Mouse (Mus musculus) heart, postnatal 36 days (tissue): ENCODE results near the gene Szt2. TPM values are rescaled to one million over a fixed set of nuclear protein-coding genes. Genes with fewer than 3 reads are reported as not detected.

Experiments used
- DNase-seq, 2 experiments: peaks; one replicate each; pipeline ENCODE4 v3.0.0; 2021 to 2022
- intact Hi-C: fragments of 180-260 bp; cut with DNase I; formaldehyde crosslinking; loops from one replicate; pipeline ENCODE4 v1.15.1; 2025
- total RNA-seq, 2 experiments: library from RNA; stranded (reverse); gene quantifications; 2 replicates each; pipeline ENCODE4 v1.2.3; 2021

The Szt2 gene
- total RNA-seq: 10 to 100 TPM; 11.2 to 12.9 TPM

DNA sequence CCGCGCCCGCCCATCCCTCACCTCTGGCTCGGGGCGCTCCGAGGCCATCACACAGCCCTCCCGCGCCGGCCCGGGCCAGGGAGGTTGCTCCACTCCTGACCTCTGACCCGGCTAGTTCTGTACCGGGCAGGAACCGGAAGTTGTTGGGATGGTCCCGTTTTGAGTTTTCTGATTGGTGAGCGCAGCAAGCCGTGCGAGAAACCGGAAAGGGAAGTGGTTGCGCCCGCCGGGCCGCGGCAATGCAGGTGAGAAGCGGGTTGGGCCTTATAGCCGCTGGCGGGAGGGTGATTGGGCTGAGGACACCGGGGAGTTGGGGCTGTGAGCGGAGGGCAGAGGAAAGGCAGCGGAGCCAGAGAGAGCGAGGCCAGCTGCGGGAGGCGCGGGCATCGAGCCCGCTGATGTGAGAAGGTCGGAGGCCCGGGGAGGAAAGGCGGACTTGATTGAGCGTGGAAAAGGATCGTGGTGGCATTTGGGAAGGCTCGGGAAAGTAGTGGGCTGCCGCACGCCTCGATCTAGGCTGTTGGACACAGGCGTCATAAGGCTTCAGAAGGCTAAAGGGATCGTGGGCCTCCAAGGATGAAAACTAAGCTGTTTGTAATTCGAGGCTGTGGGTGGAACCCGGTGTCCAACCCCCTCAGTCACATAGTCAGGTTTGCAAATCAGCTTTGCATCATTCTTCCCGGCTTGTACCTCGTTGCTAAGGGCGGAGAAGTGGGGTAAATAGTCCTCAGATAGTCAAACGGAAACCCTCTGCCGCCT lies at the start of gene Szt2, which contains the start of gene Med8:
Gene Szt2 (minus strand): TSS at position 132 of the 759 bp plus-strand sequence.
Gene Med8 (plus strand): TSS at position 196 of the 759 bp plus-strand sequence.
- peak; percentile 87 to 90 for DNase-seq
- intact Hi-C loops: loop anchor here (2.0 to 5.0 kb wide), 2 partner anchors 17 to 158 kb away; no protein-coding TSS in a partner anchor

DNA sequence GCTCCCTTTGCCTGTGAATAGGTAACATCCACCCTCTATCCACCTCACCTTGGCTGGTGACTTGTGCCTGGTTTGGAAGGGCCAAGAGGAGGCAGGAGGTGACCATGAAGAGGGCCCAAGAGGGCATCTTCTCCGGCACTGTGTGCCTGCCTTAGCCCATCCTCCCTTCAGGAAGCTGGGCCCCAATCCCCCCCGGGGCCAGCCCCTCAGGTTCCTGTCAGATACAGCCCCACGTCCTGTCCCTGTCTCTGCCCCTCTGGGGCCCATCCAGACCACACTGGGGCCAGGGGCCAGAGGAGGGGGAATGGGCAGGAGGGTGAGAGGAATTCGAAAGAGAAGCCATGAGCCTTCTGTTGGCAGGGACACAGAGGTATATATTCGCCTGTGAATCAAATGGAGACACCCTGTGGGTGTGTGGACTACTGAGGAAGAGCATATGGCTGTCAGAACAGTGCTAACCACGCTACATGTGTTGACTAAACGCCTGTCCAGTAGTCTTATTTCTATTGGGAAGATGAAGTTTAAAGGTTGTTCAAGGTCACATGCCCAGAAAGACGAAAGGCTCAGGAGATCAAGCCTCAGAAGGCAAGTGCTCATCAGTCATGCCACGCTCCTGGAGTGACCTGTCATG lies 48.4 kb upstream of the Szt2 start, which contains the start of gene Mpl:
Gene Mpl (minus strand): TSS at position 169 of the 631 bp plus-strand sequence.
- intact Hi-C loops: no loop called here
- DNase-seq: no peak

DNA sequence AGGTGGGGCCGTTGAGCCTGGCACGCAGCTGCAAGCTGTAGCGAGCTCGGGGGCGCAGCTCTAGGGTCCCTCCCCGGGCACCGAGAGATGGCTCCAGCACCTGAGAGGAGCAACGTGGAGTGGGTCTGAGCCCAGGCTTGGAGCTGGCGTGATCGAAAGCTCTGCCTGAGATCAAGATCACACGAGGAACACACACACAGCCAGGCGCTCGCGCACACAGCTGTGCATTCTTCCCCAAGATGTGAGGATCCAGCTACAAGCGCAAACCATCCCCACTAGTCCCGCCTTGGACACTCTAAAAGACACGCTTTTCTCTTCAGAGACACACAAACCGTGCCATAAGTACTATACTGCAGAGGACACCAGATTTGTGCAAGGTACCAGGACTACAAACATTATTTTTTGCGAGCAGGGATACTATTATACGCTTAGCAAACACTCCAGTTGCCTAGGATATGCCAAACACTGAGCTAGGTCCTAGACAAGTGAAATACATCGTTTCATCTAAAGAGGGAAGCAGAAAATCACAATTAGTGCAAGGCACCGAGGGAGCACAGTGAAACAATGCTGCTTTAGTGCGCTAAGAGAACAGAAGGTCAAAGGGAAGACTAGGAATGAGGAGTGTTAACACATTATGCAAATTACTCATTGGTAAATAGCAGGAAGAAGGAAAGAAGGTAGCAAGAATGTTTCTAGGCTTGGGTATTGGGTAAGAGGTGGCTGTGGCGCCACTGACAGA lies 37.5 kb upstream of the Szt2 start:
- no peak for DNase-seq
- intact Hi-C loops: loop anchor here (2.0 to 5.0 kb wide), 3 partner anchors 41 to 121 kb away; no protein-coding TSS in a partner anchor

DNA sequence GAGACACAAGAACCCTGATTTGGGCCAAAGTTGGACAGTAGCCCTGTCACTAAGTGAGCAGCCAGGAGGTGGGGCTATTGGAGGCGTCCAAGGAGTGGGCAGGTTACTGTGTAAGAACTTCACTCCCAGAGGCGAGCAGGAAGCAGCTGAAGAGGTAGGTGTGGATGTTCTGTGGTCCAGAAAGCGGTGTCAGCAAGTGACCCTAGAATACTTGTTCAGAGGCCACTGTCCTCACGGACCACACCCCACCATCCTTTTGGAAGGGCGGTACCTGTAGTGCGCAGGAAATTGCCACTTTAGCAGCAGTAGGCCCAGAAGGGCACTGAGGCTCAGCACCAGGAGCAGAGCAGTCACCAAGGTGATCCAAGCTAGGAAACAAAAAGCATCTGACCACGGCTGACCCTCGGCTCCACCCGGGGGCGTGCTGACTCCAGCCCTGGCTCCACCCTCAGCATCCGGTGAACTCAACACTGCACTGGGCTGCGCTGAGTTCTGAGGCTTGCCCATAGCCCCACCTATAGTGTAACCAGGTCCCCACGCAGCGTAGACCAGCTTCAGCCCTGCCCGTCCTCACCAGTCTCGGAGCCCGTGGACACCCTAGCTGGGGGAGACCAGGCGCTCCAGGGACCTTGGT lies 36.8 kb upstream of the Szt2 start:
- DNase-seq: peak; percentile 54 to 57
- intact Hi-C loops: loop anchor here (2.0 to 5.0 kb wide), 3 partner anchors 41 to 121 kb away; no protein-coding TSS in a partner anchor

DNA sequence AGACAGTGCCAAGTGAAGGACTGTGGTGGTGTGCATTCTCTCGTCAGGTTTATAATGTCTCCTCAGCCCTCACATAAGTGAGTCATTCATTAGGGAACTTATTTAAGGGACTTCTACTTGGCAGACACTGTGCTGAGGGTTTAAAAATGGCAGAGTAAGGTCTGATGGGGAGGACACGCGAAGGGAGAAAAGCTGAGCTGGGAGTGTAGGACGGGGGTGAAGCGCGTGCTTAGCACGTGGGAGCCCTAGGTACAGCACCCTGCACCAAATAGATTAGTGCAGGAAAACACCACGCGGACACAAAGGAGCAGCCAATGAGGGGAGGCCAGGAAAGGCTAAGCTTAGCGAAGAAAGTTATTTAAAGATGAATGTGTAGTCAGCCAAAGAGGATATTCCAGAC lies 36.0 kb upstream of the Szt2 start:
- intact Hi-C loops: loop anchor here (5.0 kb wide), 2 partner anchors 42 to 122 kb away; no protein-coding TSS in a partner anchor
- no peak for DNase-seq

DNA sequence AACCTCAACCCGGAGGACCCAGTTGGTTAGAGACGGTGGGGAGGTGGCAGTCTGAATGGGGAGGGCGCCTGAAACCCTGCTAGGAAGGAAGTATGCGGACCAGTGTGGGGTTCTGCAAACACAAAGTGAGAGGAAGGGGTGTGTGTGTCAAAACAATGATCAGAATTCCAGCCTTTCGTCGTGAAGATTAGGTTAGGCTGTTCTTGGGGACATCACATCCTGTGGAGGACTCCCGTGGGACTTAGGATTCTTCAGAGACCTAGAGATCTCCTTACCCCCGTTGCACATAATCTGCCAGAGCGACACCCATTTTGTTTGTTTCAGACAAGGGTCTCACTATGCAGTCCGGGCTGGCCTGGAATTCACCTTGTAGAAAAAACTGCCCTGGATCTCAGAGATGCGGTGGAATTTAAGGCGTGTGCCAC lies 28.8 kb upstream of the Szt2 start:
- peak; percentile 23 to 33 for DNase-seq
- intact Hi-C loops: no loop called here

DNA sequence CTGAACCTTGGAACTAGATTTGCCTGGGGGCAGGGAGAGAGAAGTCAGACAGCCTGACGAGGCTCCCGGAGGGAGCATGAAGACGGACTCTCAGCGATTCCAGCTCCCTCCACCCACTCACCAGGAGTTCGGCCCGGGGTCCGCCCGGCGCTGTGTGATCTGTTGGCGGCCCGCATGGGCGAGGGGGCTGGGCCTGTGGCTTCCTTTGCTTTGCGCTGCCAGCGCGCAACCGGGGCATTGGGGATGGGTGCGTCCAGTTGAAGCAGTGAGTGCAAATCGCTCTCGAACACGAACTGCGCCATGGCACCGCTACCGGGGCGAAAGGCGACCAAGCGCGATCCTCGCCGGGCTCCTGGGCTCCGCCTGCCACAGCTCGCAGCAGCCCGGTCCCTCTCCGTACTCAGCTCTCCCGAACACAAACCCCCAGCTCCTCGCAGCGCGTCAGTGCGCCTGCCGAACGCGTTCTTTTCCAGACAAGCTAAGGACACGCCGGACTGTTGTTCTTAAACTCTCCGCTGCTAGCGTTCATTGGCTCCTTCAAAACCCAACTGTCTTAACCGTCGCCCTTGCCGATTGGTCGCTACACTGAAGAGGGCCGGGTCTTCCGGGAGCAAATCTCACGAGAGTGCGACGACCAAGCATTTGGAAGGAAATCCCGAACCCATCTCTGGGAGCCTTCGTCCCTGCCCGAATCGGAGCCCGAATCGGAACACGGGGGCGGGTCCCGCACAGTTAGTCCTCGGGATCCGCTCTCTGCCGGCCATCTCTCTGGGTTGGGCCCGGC lies 27.9 kb upstream of the Szt2 start, which contains the start of gene Cdc20:
Gene Cdc20 (minus strand): TSS at position 533 of the 784 bp plus-strand sequence.
- intact Hi-C loops: no loop called here
- peak; percentile 84 to 87 for DNase-seq

DNA sequence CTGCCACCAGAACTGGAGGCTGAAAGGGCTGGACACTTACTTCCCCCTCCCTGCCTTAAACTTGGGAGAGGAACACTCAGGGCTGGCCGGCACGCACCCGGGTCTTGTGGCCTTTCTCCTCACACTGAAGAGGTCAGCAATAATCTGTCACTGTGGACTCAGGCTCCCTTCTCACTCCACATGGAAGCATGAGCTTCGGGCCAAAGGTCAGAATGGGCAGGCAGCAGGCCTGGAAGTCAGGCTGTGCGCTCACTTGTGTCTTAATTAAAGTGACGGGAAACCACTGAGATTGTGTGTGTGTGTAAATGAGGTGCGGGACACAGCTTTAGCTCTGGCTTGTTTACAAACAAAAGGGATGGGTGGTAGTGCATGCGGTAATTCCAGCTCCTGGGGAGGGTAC lies 23.3 kb upstream of the Szt2 start:
- DNase-seq: no peak
- intact Hi-C loops: no loop called here

DNA sequence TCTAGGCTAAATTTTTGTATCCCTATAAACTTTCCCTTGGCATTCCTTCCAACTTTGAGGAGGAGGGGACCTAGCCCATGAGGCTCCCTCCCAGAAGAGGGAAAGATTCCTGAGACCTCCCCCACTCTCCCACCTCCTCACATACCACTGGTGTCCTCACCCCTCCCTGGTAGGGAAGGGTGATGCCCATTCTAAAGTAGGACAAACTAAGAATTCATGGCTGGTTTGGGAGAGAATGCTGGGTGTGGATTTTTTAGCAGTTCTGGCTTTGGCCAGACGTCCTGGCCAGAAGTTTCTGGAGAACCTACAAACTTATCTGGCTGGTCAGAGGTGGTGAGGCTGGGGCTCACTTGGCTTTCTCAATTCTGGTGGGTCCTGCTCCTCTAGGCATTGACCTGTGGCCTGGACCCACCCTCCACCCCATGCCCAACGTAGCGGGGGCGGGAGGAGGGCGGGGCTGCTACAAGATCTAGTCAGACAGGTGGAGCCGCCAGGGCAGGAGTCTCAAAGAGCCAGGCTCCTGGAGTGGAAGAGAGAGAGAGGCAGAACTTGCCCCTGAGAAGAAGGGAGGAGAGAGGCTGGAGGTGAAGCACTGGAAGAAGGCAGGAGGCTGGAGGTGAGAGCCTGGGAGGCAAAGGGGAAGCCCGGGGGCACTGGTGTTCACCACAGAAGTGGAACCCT lies 20.3 kb upstream of the Szt2 start:
- intact Hi-C loops: loop anchor here (5.0 kb wide), 1 partner anchor 58 kb away; no protein-coding TSS in a partner anchor
- no peak for DNase-seq

DNA sequence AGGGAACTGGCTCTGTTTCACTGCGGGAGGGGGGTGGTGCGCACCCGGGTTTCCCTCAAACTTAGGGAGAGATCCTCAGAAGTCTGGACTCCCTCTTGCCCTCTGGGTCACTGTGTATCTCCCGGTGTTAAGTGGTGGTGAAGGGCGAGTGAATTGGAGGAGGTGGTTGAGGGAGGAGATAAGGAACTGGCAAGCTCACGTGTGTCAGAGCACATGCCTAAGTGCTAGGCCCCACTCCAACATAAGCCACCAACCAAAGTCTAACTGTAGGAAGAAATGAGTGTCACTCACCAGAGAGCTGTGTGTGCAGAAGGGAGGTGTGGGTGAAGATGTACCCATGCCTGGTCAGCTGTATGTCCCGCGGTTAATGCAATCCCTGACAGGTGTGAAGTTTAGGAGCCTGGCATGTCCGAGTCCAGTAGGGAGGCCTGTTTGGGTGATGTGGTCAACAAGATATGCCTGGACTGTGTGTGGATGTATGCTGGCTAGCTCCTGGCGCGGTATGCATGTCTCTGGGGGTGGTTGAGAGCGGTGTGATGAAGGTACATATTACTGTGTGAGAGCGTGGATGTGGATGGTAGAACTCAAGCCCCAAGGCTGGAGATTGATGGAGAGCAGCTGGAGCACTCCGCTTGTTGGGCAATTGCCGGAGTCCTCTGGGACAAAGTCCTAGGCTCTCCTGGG lies 19.6 kb upstream of the Szt2 start:
- intact Hi-C loops: loop anchor here (5.0 kb wide), 1 partner anchor 59 kb away; no protein-coding TSS in a partner anchor
- peak; percentile 24 to 36 for DNase-seq

DNA sequence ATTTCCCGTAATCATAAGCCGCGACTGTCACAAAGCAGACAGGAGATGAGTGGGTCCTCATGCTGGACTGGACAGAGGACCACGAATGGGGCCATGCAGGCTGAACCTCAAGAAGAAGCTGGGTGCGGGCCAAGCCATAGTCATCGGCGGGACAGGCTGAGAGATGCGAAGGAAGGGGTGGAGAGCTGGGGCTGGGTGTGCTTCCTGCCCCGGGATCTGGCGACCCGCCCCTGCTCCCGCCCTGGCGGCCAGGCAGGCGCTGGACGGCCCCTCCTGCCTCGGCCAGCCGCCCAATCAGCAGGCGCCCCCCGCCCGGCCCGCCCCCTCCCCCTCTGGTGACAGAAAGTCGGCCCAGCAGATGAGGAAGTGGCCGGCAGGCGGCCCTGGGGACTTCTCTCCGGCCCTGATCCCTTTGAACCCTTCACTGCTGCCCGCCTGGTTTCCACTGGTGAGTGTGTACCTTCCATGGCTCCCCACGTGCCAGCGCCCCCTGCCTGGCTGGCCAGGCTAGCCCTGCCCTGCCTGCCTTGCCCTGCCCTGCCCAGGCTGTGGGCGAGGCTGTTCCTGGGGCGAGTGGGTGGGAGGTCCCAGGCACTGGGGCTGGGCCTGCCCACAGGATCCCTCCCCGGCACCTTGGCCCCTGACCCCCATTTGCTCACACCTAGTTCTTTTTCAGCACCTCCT lies 18.8 kb upstream of the Szt2 start, which contains the start of gene Elovl1:
Gene Elovl1 (plus strand): TSS at position 326 of the 684 bp plus-strand sequence.
- intact Hi-C loops: loop anchor here (2.0 to 5.0 kb wide), 2 partner anchors 19 to 59 kb away; partner anchors contain the start of genes Med8 and Szt2

DNA sequence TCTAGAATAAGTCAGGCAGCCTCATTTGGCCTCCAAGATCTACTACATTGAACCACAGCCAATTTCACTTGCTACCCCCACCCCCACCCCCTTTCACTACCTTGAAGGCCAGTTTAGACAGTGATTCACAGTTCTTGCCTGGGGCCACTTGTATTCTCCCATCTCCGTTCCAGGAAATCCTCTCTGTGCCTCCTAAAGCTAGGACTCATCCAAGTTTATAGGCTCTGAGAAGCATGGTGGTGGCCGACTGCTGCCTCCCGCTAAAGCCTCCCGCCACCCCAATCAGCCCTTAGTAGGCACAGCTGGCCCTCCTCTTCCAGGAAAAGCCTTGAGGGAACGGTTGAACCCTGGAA lies 18.3 kb upstream of the Szt2 start:
- intact Hi-C loops: loop anchor here (2.0 to 5.0 kb wide), 2 partner anchors 19 to 60 kb away; partner anchors contain the start of genes Med8 and Szt2
- DNase-seq: no peak

More for the DNA sequence above, 18.8 kb upstream of the Szt2 start, which contains the start of gene Elovl1:
- DNase-seq: peak; percentile 90 to 92

DNA sequence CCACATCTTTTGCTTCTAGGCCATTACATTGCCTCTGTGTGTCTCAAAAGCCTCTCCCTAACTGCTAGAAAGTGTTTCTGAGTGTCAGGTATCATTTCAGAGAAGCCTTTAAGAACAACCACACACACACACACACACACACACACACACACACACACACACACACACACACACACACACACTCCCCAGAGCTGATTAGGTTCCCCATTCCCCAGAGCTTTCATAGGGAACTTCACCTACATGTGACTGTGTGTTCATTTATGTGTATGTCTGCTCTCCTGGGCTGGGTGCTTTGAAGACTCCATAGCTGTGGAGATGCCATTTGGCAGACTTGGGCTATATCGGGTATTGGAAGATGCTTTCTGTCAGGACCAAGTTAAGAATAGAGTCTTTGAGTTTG lies 16.3 kb upstream of the Szt2 start:
- no peak for DNase-seq
- intact Hi-C loops: loop anchor here (5.0 kb wide), 1 partner anchor 62 kb away; no protein-coding TSS in a partner anchor

DNA sequence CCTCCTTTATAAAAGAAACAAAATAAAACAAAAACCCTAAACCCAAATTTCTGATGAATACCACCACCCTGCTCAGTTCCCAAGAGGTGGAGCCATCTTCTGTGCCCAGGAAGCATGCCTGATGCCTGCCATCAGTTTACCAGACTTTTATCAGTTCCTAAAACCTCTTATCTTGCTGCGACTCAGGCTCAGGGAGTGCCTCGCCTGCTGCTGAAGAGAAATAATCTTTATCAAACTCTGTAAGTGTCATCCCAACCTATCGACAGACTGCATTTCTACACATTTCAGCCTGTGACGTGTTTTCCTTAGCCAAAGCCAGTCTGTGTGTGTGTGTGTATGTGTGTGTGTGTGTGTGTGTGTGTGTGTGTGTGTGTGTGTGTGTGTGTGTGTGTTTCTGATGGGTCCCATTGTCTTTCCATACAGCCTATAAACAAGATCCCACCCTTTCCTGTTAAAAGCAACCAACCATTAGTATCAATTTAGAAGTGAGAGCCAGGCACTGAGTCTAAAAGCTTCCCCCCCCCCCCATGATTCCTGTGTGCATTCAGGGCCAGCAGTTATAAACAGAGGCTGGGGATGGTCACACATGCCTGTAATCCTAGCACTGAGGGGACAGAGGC lies 15.6 kb upstream of the Szt2 start:
- intact Hi-C loops: loop anchor here (5.0 kb wide), 1 partner anchor 63 kb away; no protein-coding TSS in a partner anchor
- DNase-seq: no peak

DNA sequence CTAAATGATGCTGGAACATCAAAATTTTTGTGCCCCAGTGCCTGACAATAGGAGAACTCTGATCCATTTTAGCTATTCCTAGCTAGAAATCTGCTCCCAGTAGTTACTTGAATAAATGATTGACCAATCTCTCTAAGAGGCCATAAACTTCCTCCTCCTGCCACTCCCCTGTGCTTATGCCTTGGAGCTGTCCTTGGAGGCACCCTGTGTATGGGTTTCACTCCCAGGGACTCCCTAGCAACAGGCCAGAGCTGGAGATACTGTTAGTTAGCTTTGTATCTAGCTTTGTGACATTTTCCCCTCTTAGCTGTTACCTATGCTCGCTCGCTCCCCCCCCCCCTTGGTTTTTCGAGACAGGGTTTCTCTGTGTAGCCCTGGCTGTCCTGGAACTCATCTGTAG lies 12.3 kb upstream of the Szt2 start:
- no peak for DNase-seq
- intact Hi-C loops: no loop called here

DNA sequence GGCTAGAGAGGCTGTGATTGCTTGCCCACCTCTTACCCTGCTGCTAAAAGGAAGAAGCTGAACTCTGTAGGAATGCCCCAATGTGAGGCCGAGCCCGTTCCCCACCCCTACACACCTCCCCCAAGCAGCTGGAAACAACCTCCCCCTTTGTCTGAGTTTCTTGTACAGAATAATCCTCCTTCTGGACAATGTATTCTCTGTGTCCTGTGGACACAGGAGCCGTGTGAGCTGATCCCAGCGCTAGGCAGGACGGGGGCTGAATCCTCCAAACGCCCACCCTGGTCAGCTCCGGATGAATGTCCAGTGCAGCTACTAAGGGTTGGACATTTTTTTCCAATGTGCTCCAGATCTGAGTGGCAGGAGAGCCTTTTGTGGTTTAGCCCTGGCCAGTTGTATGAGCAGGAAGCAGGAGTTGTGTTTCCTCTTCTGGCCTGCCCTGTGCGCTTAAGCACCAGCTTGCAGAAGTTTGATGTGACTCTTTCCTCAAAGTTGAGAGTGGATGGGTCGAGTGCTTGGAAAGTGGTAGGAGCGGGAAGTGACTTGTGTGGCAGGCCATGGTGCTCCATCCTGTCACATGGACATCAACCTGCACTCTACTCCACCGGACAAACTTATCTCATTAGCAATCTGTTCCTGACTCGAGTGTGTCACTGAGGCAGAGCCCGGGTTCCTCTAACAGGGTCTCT lies 8.2 kb upstream of the Szt2 start:
- intact Hi-C loops: no loop called here
- DNase-seq: no peak
